Mouse (Mus musculus) CH12.LX (cell line): ENCODE measurements at regions not wholly inside any gene's neighbourhood (a gene's known extent, or its start where the extent isn't known, plus 50 kb on each side); places are given as distances from the start of the nearest gene placed in this dataset.

ENCODE experiments used
- DNase-seq: peaks from one replicate; pipeline ENCODE4 v3.0.0-alpha.2; 2013; ENCODE audit errors: extremely low read depth
- H3K27ac ChIP-seq: 2 replicates; pipeline ENCODE4 v1.5.1; 2012; ENCODE audit warnings: low read depth, mild to moderate bottlenecking, control low read depth, moderate library complexity; ENCODE audit not compliant: insufficient read depth
- H3K27me3 ChIP-seq: replicated peaks from 2 replicates; pipeline ENCODE3; 2012; ENCODE audit warnings: inconsistent platforms
- H3K36me3 ChIP-seq, 2 experiments: replicated peaks in 1 of 2; 2 replicates each; pipeline versions ENCODE3 to v1.6.1; 2012; ENCODE audit warnings: inconsistent platforms in 1 of 2, low read length in 1 of 2, mild to moderate bottlenecking in 1 of 2, mixed read lengths in 1 of 2, moderate library complexity in 1 of 2; ENCODE audit not compliant: control insufficient read depth in 1 of 2, insufficient read depth in 1 of 2
- H3K4me1 ChIP-seq, 2 experiments: 2 replicates each; pipeline ENCODE4 v1.6.1; 2012; ENCODE audit warnings: inconsistent platforms in 1 of 2, moderate library complexity in 1 of 2; ENCODE audit not compliant: insufficient read depth in 2 of 2, control insufficient read depth in 1 of 2
- H3K4me2 ChIP-seq: 2 replicates; pipeline ENCODE4 v1.6.1; 2012; ENCODE audit warnings: low read depth, mild to moderate bottlenecking, control low read depth; ENCODE audit not compliant: poor library complexity, insufficient read depth, severe bottlenecking
- H3K4me3 ChIP-seq, 3 experiments: fragments of 150-350 bp in 1 of 3; sonication (generic) in 1 of 3; replicated peaks in 1 of 3; 2 replicates each; pipeline versions ENCODE3 to v1.5.1; 2011 to 2012; ENCODE audit warnings: low read depth in 2 of 3, low read length in 2 of 3, mild to moderate bottlenecking in 2 of 3, moderate library complexity in 2 of 3, control low read depth in 1 of 3, improper control_type of control experiment in 1 of 3, inconsistent platforms in 1 of 3, mixed read lengths in 1 of 3; ENCODE audit not compliant: poor library complexity in 1 of 3
- H3K79me2 ChIP-seq: replicated peaks from 2 replicates; pipeline ENCODE4 v1.6.1; 2012; ENCODE audit warnings: mild to moderate bottlenecking, moderate library complexity; ENCODE audit not compliant: control insufficient read depth, poor library complexity, insufficient read depth, severe bottlenecking; ENCODE audit errors: extremely low read depth
- H3K9ac ChIP-seq: 2 replicates; pipeline ENCODE4 v1.6.1; 2012; ENCODE audit warnings: low read depth, mild to moderate bottlenecking, control low read depth, moderate library complexity; ENCODE audit not compliant: insufficient read depth
- H3K9me3 ChIP-seq: replicated peaks from 2 replicates; pipeline ENCODE3; 2012; ENCODE audit warnings: low read length, inconsistent platforms, mixed read lengths
- CHD1 ChIP-seq: IDR thresholded peaks from 2 replicates; pipeline ENCODE4 v1.6.1; 2012; ENCODE audit warnings: low read depth, low read length, improper control_type of control experiment, inconsistent platforms
- E2F4 ChIP-seq: IDR thresholded peaks from 2 replicates; pipeline ENCODE4 v1.6.1; 2011; ENCODE audit warnings: low read depth, low read length, improper control_type of control experiment; ENCODE audit not compliant: insufficient replicate concordance
- ETS1 ChIP-seq: conservative IDR thresholded peaks from 2 replicates; pipeline ENCODE4 v1.6.1; 2012; ENCODE audit warnings: low read depth, mild to moderate bottlenecking, inconsistent platforms, low read length, improper control_type of control experiment, moderate library complexity
- GABPA ChIP-seq: IDR thresholded peaks from 2 replicates; pipeline ENCODE4 v1.6.1; 2012; ENCODE audit warnings: low read depth, low read length, improper control_type of control experiment, inconsistent platforms; ENCODE audit not compliant: insufficient replicate concordance
- MAFK ChIP-seq: IDR thresholded peaks from 2 replicates; pipeline ENCODE4 v1.6.1; 2011; ENCODE audit warnings: low read length, improper control_type of control experiment; ENCODE audit not compliant: insufficient replicate concordance
- MAX ChIP-seq: IDR thresholded peaks from 2 replicates; pipeline ENCODE4 v1.6.1; 2011; ENCODE audit warnings: low read length, improper control_type of control experiment
- MXI1 ChIP-seq: IDR thresholded peaks from 2 replicates; pipeline ENCODE4 v1.6.1; 2011; ENCODE audit warnings: mild to moderate bottlenecking, low read depth, low read length, improper control_type of control experiment
- NELFE ChIP-seq: IDR thresholded peaks from 2 replicates; pipeline ENCODE4 v1.6.1; 2011; ENCODE audit warnings: low read depth, low read length, improper control_type of control experiment
- NRF1 ChIP-seq: IDR thresholded peaks from 2 replicates; pipeline ENCODE4 v1.6.1; 2014; ENCODE audit warnings: low read depth, mild to moderate bottlenecking, inconsistent platforms, low read length, improper control_type of control experiment, moderate library complexity
- PAX5 ChIP-seq: IDR thresholded peaks from 2 replicates; pipeline ENCODE4 v1.6.1; 2012; ENCODE audit warnings: low read length, inconsistent platforms, mixed read lengths
- POLR2A ChIP-seq: IDR thresholded peaks from 2 replicates; pipeline ENCODE4 v1.6.1; 2011; ENCODE audit warnings: low read depth, mild to moderate bottlenecking, improper control_type of control experiment, low read length
- POLR2AphosphoS2 ChIP-seq: IDR thresholded peaks from 2 replicates; pipeline ENCODE4 v1.6.1; 2011; ENCODE audit warnings: low read depth, low read length, improper control_type of control experiment
- RAD21 ChIP-seq: IDR thresholded peaks from 2 replicates; pipeline ENCODE4 v1.6.1; 2011; ENCODE audit warnings: low read depth, mild to moderate bottlenecking, low read length, improper control_type of control experiment, moderate library complexity
- RCOR1 ChIP-seq: conservative IDR thresholded peaks from 2 replicates; pipeline ENCODE4 v1.6.1; 2012; ENCODE audit warnings: low read depth, mild to moderate bottlenecking, inconsistent platforms, low read length, improper control_type of control experiment
- UBTF ChIP-seq: IDR thresholded peaks from 2 replicates; pipeline ENCODE4 v1.6.1; 2012; ENCODE audit warnings: low read depth, mild to moderate bottlenecking, inconsistent platforms, low read length, improper control_type of control experiment, moderate library complexity
- ZC3H11A ChIP-seq: IDR thresholded peaks from 2 replicates; pipeline ENCODE4 v1.6.1; 2012; ENCODE audit warnings: low read depth, mild to moderate bottlenecking, inconsistent platforms, low read length, improper control_type of control experiment
- dilution Hi-C: fragments of 300-500 bp; cut with MboI; formaldehyde crosslinking; loops from 2 replicates; pipeline ENCODE4 v1.14.3; 2020; ENCODE audit warnings: low sequenced_read_pairs; ENCODE audit not compliant: extremely low pct_unique_long_range_greater_than_20kb, extremely low pct_ligation_motif_present
- in situ Hi-C: fragments of 300-500 bp; cut with MboI; formaldehyde crosslinking; loops from 3 replicates; pipeline ENCODE4 v1.14.3; 2019; ENCODE audit warnings: low sequenced_read_pairs, low pct_ligation_motif_present, low pct_unique_long_range_greater_than_20kb, mixed read lengths

- H3K4me1 ChIP-seq = peaks cover under 1 to 10% of the 10 kb centered on the region in 2 experiments; a peak in 2 of 4 replicates
- no peaks in the 10 kb centered on the region for H3K79me2 ChIP-seq
- H3K36me3 ChIP-seq = no peaks in the 10 kb centered on the region
- no peak overlapping the region for H3K4me3 ChIP-seq
- H3K27me3 ChIP-seq = no peaks in the 10 kb centered on the region
- TF ChIP-seq MXI1 (no peak), POLR2AphosphoS2 (no peak)
- no peak for DNase-seq
- no peak overlapping the region for H3K27ac ChIP-seq
- in situ Hi-C loops (no loop called here), dilution Hi-C loops (no loop called here)
- H3K9ac ChIP-seq = no peak overlapping the region
- no peaks in the 10 kb centered on the region for H3K9me3 ChIP-seq
- no peak overlapping the region for H3K4me2 ChIP-seq
These were observed 103.3 kb upstream of the Rapgef5 start for GRCm38 (mm10) chr12:117412779-117413505.

DNA sequence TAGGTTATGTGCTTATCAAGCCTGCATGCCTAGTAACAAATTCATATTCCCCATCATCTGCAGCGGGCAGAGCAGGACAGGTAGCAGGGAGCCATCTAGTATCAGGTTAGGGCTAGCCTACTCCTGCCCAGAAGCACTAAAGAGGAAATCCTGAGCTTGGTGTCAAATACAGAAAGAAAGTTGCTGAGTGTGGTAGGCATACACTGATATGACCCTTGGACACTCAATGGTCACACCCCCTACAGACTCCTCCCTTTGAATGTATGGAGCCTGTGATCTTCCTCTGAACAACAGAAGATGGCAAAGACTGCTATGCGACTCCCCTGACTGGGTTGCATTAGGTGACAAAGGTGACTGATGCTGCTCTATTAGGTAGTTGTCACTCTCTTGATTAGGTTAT, 102.3 kb upstream of the Rapgef5 start:
- no peak overlapping the region for H3K27ac ChIP-seq
- no peak for DNase-seq
- no peaks in the 10 kb centered on the region for H3K9me3 ChIP-seq
- H3K79me2 ChIP-seq = no peaks in the 10 kb centered on the region
- dilution Hi-C loops (no loop called here), in situ Hi-C loops (no loop called here)
- H3K4me3 ChIP-seq = no peak overlapping the region
- H3K4me1 ChIP-seq = peaks cover 3 to 13% of the 10 kb centered on the region in 2 experiments; a peak in 2 of 4 replicates
- TF ChIP-seq MAFK (no peak), CHD1 (no peak), ETS1 (no peak), E2F4 (no peak), POLR2A (no peak), RAD21 (no peak), PAX5 (no peak), RCOR1 (no peak), UBTF (no peak), NELFE (no peak), NRF1 (no peak), ZC3H11A (no peak), GABPA (no peak), MAX (no peak), POLR2AphosphoS2 (no peak)
- no peaks in the 10 kb centered on the region for H3K36me3 ChIP-seq
- H3K9ac ChIP-seq = no peak overlapping the region
- H3K4me2 ChIP-seq = no peak overlapping the region
- H3K27me3 ChIP-seq = no peaks in the 10 kb centered on the region
